Mouse (Mus musculus) hindbrain, embryonic 10.5 days (tissue): ENCODE data around the gene Sephs2. TPM values are rescaled to one million over a fixed set of nuclear protein-coding genes. Genes with fewer than 3 reads are reported as not detected.
A peak's percentile ranks its signal among the peaks of the same experiment; 100 is the strongest.

Source experiments
- DNase-seq: peaks from one replicate; pipeline ENCODE4 v3.0.0-alpha.2; 2017; ENCODE audit warnings: low spot score
- H3K27ac ChIP-seq: fragments of 300-500 bp; sonication (generic); 2 replicates; pipeline ENCODE4 v1.5.1; 2016; ENCODE audit warnings: mild to moderate bottlenecking, moderate library complexity
- H3K27me3 ChIP-seq: fragments of 300-500 bp; sonication (generic); 2 replicates; pipeline ENCODE4 v1.6.1; 2016; ENCODE audit warnings: mild to moderate bottlenecking; ENCODE audit not compliant: poor library complexity, insufficient read depth, severe bottlenecking
- H3K36me3 ChIP-seq: fragments of 300-500 bp; sonication (generic); 2 replicates; pipeline ENCODE4 v1.6.1; 2016; ENCODE audit warnings: mild to moderate bottlenecking, moderate library complexity
- H3K4me1 ChIP-seq: fragments of 300-500 bp; sonication (generic); replicated peaks from 2 replicates; pipeline ENCODE4 v1.6.1; 2016; ENCODE audit warnings: mild to moderate bottlenecking
- H3K4me3 ChIP-seq: fragments of 300-500 bp; sonication (generic); 2 replicates; pipeline ENCODE4 v1.5.1; 2016; ENCODE audit warnings: mild to moderate bottlenecking, moderate library complexity
- H3K9me3 ChIP-seq: fragments of 300-500 bp; sonication (generic); 2 replicates; pipeline ENCODE4 v1.6.1; 2016; ENCODE audit warnings: mild to moderate bottlenecking, moderate library complexity
- WGBS: fragments of 180-500 bp; shearing (Covaris S2); methylation state at CpG from one replicate; pipeline ENCODE4 v1.1.7; 2016; 5-methylcytosine and 5-hydroxymethylcytosine counted together
- polyA plus RNA-seq: library from polyadenylated mRNA; unstranded; fragments of >200 nt; fragmentation: Nextera tagmentation; extraction: Ambion mirVana; gene quantifications from 2 replicates; pipeline ENCODE4 v1.2.1, GENCODE M21; 2016

Gene Sephs2
- polyA plus RNA-seq, 1 experiment from 2014 or later: 69.8 TPM

- Histone ChIP-seq H3K27me3 (no peaks in the 10 kb centered on the region), H3K4me3 (no peak overlapping the region), H3K27ac (no peak overlapping the region), H3K4me1 (peaks cover 3% of the 10 kb centered on the region; the same call in 1 of the 2 replicates), H3K9me3 (peaks cover 20% of the 10 kb centered on the region), H3K36me3 (no peaks in the 10 kb centered on the region)
- no peak for DNase-seq
- WGBS: 70% methylated on average over 1 of the region's 1 CpGs
Observed at GRCm38 (mm10) chr7:127287940-127288339, 14.1 kb upstream of the Sephs2 start.

DNA sequence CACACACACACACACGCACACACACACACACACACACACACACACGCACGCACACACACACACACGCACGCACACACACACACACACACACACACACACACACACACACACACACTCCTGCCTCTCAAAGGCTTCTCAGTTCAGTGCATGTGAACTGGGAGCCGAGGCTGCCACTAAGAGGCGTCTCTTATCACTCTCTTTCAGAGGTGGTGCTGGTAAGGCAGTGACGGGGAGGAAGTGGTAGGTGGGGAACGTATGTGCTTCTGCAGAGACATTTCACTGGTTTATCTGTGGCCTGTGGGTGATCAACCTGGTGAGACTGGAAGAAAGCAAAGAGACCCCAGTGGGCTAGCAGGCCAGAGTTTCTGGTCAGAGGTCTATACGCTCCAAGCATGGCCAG lies 11.3 kb upstream of the Sephs2 start:
- Histone ChIP-seq H3K9me3 (peaks cover 20% of the 10 kb centered on the region), H3K4me1 (peaks cover 3% of the 10 kb centered on the region; the same call in 1 of the 2 replicates), H3K27me3 (no peaks in the 10 kb centered on the region), H3K27ac (no peak overlapping the region), H3K36me3 (no peaks in the 10 kb centered on the region), H3K4me3 (no peak overlapping the region)
- 62% methylated on average over 10 of the region's 10 CpGs for whole genome bisulfite sequencing
- no peak for DNase-seq

DNA sequence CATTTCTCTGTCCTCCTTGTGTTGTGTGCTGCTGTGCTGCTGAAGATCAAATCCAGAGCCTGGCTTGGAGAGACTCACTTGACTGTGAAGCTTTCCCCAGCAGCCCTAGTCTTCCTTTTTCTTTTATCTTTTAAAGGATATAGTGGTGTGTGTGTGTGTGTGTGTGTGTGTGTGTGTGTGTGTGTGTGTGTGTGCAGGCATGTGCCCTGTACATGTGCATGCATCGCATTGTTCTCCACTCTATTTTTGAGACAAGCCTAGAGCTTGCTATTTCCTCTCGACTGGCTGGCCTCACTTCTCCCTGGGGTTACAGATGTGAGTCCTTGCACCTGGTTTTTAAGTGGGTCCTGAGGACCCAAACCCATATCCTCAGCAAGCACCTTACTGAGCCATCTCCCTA lies 8.3 kb upstream of the Sephs2 start:
- no peaks in the 10 kb centered on the region for H3K36me3 ChIP-seq
- H3K27ac ChIP-seq: no peak overlapping the region
- no peak overlapping the region for H3K4me3 ChIP-seq
- H3K9me3 ChIP-seq: peaks cover 8% of the 10 kb centered on the region; the same call in 1 of the 2 replicates
- no peak for DNase-seq
- peaks cover 15% of the 10 kb centered on the region for H3K4me1 ChIP-seq
- H3K27me3 ChIP-seq: no peaks in the 10 kb centered on the region
- WGBS: 82% methylated on average over 2 of the region's 2 CpGs

GRCm38 (mm10) chr7:127281114-127281513 lies 7.3 kb upstream of the Sephs2 start:
- Histone ChIP-seq H3K27me3 (no peaks in the 10 kb centered on the region), H3K4me1 (peaks cover 18% of the 10 kb centered on the region), H3K4me3 (no peak overlapping the region), H3K36me3 (no peaks in the 10 kb centered on the region), H3K9me3 (0 out of 2 replicates have a peak, but pooled peaks cover under 1% of the 10 kb centered on the region), H3K27ac (no peak overlapping the region)
- DNase-seq: no peak
- 80% methylated on average over 4 of the region's 4 CpGs for WGBS

DNA sequence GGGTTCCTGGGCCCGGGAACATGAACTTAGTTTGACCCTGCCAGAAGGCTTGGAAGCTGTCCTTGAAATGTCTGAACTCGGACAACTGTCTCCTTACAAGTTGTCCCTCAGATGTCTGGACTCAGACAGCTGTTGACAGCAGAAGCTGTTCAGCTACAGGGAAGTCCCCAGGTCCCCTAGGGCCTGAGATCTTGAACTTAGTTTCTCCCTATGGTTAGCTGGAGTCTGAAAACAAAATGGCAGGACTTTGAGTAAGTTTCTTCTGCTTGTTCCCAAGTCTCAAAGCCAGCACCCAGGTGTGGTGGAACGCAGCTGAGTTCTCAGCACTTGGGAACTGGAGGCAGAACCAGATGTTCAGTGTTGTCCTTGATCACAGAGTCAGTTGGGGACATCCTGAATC lies 6.2 kb upstream of the Sephs2 start:
- no peaks in the 10 kb centered on the region for H3K36me3 ChIP-seq
- 86% methylated on average over 3 of the region's 3 CpGs for WGBS
- peaks cover 18% of the 10 kb centered on the region for H3K4me1 ChIP-seq
- no peak overlapping the region for H3K4me3 ChIP-seq
- H3K27me3 ChIP-seq: no peaks in the 10 kb centered on the region
- H3K9me3 ChIP-seq: no peaks in the 10 kb centered on the region
- H3K27ac ChIP-seq: no peak overlapping the region
- DNase-seq: no peak

DNA sequence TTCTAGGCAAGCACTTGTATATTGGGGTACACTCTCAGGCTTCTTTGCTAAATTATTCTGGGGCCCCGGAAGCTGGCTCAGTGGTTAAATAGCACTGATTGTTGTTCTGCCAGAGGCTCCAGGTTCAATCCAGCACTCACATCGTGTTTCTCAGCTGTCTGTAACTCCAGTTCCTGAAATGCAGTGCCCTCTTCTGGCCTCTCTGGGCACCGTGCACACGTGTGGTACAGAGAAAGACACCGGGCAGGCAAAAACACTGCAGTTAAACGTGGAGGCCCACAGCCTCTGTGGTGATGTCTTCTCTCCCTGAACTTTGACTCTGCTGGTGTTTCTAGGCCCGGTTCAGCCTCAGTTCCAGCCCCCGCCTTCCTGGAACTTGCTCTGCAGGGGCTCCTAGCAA lies 4.5 kb upstream of the Sephs2 start:
- Histone ChIP-seq H3K4me3 (no peak overlapping the region), H3K27me3 (no peaks in the 10 kb centered on the region), H3K4me1 (peaks cover 27% of the 10 kb centered on the region), H3K9me3 (no peaks in the 10 kb centered on the region), H3K27ac (peak overlapping the region; percentile 10; the same call in 1 of the 2 replicates), H3K36me3 (no peaks in the 10 kb centered on the region)
- WGBS: 19% methylated on average over 8 of the region's 8 CpGs
- DNase-seq: peak; percentile 40

DNA sequence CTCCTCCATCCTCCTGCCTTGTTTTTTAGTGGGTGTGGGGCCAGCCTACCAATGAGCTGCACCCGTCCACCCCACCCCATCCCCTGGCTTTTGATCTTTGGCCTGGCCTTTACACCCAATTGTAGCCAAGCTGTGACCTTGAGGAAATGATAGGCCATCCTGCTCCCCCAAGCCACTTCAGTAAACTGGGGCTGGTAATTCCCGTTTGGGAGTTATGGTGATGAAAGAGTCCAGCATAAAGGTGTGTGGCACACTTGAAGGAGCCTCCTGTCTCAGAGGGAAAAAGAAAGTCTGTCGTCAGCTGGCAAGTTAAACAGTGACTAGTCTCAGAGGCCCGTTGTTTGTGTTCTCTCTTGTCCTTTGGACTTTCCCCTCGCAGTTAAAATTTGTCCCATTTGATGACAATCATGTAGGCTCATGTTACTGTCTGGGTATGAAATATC lies 2.7 kb upstream of the Sephs2 start:
- Histone ChIP-seq H3K9me3 (no peaks in the 10 kb centered on the region), H3K27me3 (no peaks in the 10 kb centered on the region), H3K36me3 (peaks cover 12% of the 10 kb centered on the region), H3K4me1 (peaks cover 39% of the 10 kb centered on the region), H3K4me3 (no peak overlapping the region), H3K27ac (no peak overlapping the region)
- no peak for DNase-seq
- 66% methylated on average over 5 of the region's 5 CpGs for WGBS

DNA sequence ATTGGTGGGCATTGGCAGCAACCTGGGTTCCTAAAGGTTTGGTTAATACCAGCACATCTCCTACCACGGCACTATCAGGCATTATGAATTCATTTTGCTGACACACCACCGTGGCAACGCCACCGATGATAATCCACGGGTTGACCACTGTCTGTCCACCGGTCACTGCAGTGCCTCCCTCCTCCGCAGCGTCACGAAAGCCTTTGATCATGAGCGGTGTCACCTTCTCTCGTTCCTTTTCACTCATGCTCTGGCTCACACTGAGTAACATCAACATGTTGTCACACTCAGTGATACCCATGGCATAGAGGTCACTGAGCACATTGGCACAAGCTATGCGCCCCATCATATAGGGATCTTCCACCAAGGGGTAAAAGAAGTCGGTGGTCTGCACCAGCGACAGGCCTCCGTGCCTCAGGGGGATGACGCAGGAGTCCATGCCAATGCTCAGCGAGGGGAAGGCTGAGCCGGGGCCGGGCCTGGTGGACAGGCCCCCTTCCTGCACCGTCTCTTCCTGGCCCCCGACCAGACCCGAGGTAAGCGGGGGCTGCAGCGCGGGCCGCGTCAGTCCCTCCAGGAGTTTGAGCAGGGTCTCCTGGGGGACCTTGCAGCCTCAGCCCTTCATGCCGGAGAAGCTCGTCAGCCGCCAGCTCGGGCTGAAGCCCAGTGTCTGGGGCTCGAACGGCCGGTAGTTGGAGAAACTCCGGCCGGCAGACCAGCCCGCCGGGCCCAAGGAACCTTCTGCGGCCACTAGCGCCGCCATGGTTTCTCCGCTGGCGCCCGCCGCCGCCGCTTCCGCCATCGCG lies 534 bp downstream of the Sephs2 start:
- Histone ChIP-seq H3K36me3 (peaks cover 43% of the 10 kb centered on the region), H3K4me3 (peak overlapping the region; percentile 68), H3K9me3 (peaks cover 4% of the 10 kb centered on the region; the same call in 1 of the 2 replicates), H3K27ac (peak overlapping the region; percentile 93), H3K27me3 (no peaks in the 10 kb centered on the region), H3K4me1 (peaks cover 24% of the 10 kb centered on the region)
- no peak for DNase-seq
- WGBS: 17% methylated on average over 50 of the region's 50 CpGs

DNA sequence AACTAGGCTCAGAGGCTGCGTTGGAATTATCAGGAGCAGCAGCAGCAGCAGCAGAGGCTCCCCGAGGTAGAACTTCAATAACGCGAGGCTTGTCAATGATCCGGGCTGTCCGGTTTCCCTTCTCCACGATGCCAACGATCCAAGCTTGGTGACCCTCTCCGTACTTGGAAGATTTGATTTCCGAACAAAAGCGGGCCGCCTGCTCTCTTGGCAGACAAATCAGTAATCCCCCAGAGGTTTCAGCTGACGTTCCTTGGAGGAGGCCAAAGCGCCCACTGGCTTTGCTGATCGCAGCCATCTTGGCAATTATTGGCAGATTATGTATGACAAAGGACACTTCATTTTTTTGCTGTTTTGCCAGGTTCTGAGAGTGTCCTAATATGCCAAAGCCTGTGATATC lies 1.3 kb downstream of the Sephs2 start:
- peaks cover 44% of the 10 kb centered on the region for H3K36me3 ChIP-seq
- H3K4me1 ChIP-seq: peaks cover 24% of the 10 kb centered on the region
- peak overlapping the region; percentile 68 for H3K4me3 ChIP-seq
- WGBS: 96% methylated on average over 15 of the region's 15 CpGs
- H3K9me3 ChIP-seq: peaks cover 7% of the 10 kb centered on the region; the same call in 1 of the 2 replicates
- no peaks in the 10 kb centered on the region for H3K27me3 ChIP-seq
- no peak for DNase-seq
- no peak overlapping the region for H3K27ac ChIP-seq

- WGBS: 96% methylated on average over 4 of the region's 4 CpGs
- Histone ChIP-seq H3K27ac (no peak overlapping the region), H3K36me3 (peaks cover 44% of the 10 kb centered on the region), H3K27me3 (no peaks in the 10 kb centered on the region), H3K4me1 (peaks cover 20% of the 10 kb centered on the region), H3K9me3 (peaks cover 7% of the 10 kb centered on the region; the same call in 1 of the 2 replicates), H3K4me3 (no peak overlapping the region)
- no peak for DNase-seq
Observed at GRCm38 (mm10) chr7:127271093-127271492, 2.8 kb downstream of the Sephs2 start.

GRCm38 (mm10) chr7:127270666-127271065 lies 3.2 kb downstream of the Sephs2 start:
- no peak overlapping the region for H3K4me3 ChIP-seq
- H3K27ac ChIP-seq: no peak overlapping the region
- WGBS: 92% methylated on average over 5 of the region's 5 CpGs
- H3K4me1 ChIP-seq: peaks cover 20% of the 10 kb centered on the region
- no peak for DNase-seq
- H3K36me3 ChIP-seq: peaks cover 44% of the 10 kb centered on the region
- no peaks in the 10 kb centered on the region for H3K27me3 ChIP-seq
- H3K9me3 ChIP-seq: peaks cover 7% of the 10 kb centered on the region; the same call in 1 of the 2 replicates

DNA sequence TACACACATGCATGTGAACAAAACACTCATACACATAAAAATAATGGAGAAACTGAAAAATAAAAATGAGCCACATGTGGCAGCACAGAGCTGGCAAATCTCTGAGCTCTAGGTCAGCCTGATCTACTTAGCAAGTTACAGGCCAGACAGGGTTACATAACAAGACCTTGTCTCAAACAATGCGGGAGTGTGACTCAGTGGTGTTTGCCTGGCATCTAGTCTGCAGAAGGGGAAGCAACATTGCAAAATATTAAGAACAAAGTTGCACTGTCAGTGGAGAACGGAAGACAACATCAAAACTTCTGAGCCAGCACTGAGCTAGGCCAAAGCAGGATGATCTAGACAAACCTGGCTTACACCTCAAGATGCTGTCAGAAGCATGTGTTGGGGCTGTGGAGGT lies 3.6 kb downstream of the Sephs2 start:
- no peak overlapping the region for H3K4me3 ChIP-seq
- no peaks in the 10 kb centered on the region for H3K27me3 ChIP-seq
- peaks cover 20% of the 10 kb centered on the region for H3K4me1 ChIP-seq
- H3K36me3 ChIP-seq: peaks cover 44% of the 10 kb centered on the region
- WGBS: 87% methylated on average over 2 of the region's 2 CpGs
- DNase-seq: no peak
- no peak overlapping the region for H3K27ac ChIP-seq
- peaks cover 7% of the 10 kb centered on the region; the same call in 1 of the 2 replicates for H3K9me3 ChIP-seq

DNA sequence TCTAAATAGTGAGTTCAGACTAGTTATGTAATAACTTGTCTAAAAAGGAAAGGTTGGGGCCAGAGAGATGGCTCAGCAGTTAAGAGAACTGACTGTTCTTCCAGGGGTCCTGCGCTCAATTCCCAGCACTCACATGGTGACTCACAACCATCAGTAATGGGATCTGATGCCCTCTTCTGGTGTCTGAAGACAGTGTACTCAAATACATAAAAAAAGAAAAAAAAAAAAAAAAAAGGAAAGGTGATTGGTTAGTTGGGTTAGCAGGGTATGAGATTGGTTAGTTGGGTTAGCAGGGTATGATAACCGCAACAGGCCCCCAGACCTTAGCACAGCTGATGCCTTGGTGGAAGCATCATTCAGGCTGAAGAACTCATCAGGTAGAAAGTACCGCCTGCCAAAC lies 10.3 kb downstream of the Sephs2 start:
- Histone ChIP-seq H3K4me3 (no peak overlapping the region), H3K27ac (no peak overlapping the region), H3K27me3 (no peaks in the 10 kb centered on the region), H3K4me1 (peaks cover 23% of the 10 kb centered on the region), H3K36me3 (peaks cover 9% of the 10 kb centered on the region; the same call in 1 of the 2 replicates), H3K9me3 (peaks cover 6% of the 10 kb centered on the region; the same call in 1 of the 2 replicates)
- DNase-seq: no peak
- 89% methylated on average over 3 of the region's 3 CpGs for WGBS
